Mouse (Mus musculus) heart, adult 2 months (tissue): ENCODE data around the gene Mindy3. TPM values are rescaled to one million over a fixed set of nuclear protein-coding genes. Genes with fewer than 3 reads are reported as not detected.

ENCODE experiments used
- DNase-seq, 2 experiments: peaks; one replicate each; pipeline ENCODE4 v3.0.0; 2021
- H3K27ac ChIP-seq: fragments of 200-600 bp; 2 replicates; pipeline ENCODE4 v1.8.1; 2022
- H3K27me3 ChIP-seq: fragments of 200-500 bp; 2 replicates; pipeline ENCODE4 v1.6.1; 2012; ENCODE audit warnings: mild to moderate bottlenecking, low read length, inconsistent platforms, mixed read lengths; ENCODE audit not compliant: control insufficient read depth, insufficient read depth
- H3K36me3 ChIP-seq: fragments of 200-500 bp; 2 replicates; pipeline ENCODE4 v1.6.1; 2012; ENCODE audit warnings: low read length, inconsistent platforms; ENCODE audit not compliant: control insufficient read depth, insufficient read depth
- H3K4me1 ChIP-seq: fragments of 200-500 bp; 2 replicates; pipeline ENCODE4 v1.6.1; 2011; ENCODE audit warnings: low read length; ENCODE audit not compliant: control insufficient read depth, insufficient read depth
- H3K4me3 ChIP-seq: fragments of 200-600 bp; 2 replicates; pipeline ENCODE4 v1.8.1; 2022
- H3K79me2 ChIP-seq: fragments of 200-500 bp; replicated peaks from 2 replicates; pipeline ENCODE4 v1.6.1; 2012; ENCODE audit warnings: mild to moderate bottlenecking, inconsistent platforms, low read length, moderate library complexity, mixed read lengths; ENCODE audit not compliant: control insufficient read depth, insufficient read depth
- H3K9ac ChIP-seq: fragments of 200-500 bp; 2 replicates; pipeline ENCODE4 v1.6.1; 2012; ENCODE audit warnings: low read depth, mild to moderate bottlenecking, control low read depth, inconsistent platforms, low read length, mixed read lengths
- CTCF ChIP-seq: fragments of 200-600 bp; IDR thresholded peaks from 2 replicates; pipeline ENCODE4 v1.8.1; 2022; ENCODE audit warnings: antibody characterized with exemption, mild to moderate bottlenecking, moderate library complexity
- EP300 ChIP-seq: fragments of 200-500 bp; IDR thresholded peaks from 2 replicates; pipeline ENCODE4 v1.6.1; 2011; ENCODE audit warnings: low read depth, low read length, control low read depth; ENCODE audit not compliant: insufficient read depth
- POLR2A ChIP-seq: fragments of 200-500 bp; IDR thresholded peaks from 2 replicates; pipeline ENCODE4 v1.6.1; 2011; ENCODE audit warnings: mild to moderate bottlenecking, low read depth, low read length, control low read depth; ENCODE audit not compliant: insufficient read depth
- WGBS: fragments of 180-500 bp; shearing (Covaris S2); methylation state at CpG from one replicate; pipeline ENCODE4 v1.1.7; 2018; 5-methylcytosine and 5-hydroxymethylcytosine counted together
- intact Hi-C: fragments of 180-260 bp; cut with DNase I; formaldehyde crosslinking; loops from one replicate; pipeline ENCODE4 v1.15.1; 2025
- polyA plus RNA-seq: library from polyadenylated mRNA; depleted of rRNA; stranded (reverse); fragments of >200 nt; gene quantifications from 2 replicates; pipeline ENCODE4 v1.2.3, GENCODE M21; 2012
- total RNA-seq, 2 experiments: library from RNA; stranded (reverse); gene quantifications; 2 replicates each; pipeline ENCODE4 v1.2.3; 2021

Mindy3 gene
- total and polyA plus RNA-seq, 3 experiments, result 15.4 to 17.0 (median 16.4) TPM

GRCm38 (mm10) chr2:12411129-12411528 lies 8.1 kb downstream of the Mindy3 start:
- 43% methylated on average over 2 of the region's 2 CpGs for WGBS
- intact Hi-C loops, result no loop called here
- Histone ChIP-seq H3K4me3 (no peak overlapping the region), H3K36me3 (peaks cover 3% of the 10 kb centered on the region; the same call in 1 of the 2 replicates), H3K79me2 (no peaks in the 10 kb centered on the region), H3K27ac (no peak overlapping the region), H3K4me1 (no peaks in the 10 kb centered on the region), H3K9ac (no peak overlapping the region), H3K27me3 (no peaks in the 10 kb centered on the region)
- TF ChIP-seq POLR2A, result no peak
- TF ChIP-seq CTCF, result no peak
- no peak for TF ChIP-seq EP300
- DNase-seq, result no peak

- intact Hi-C loops, result no loop called here
- no peak for DNase-seq
- no peak overlapping the region for H3K4me3 ChIP-seq
- no peak overlapping the region for H3K9ac ChIP-seq
- H3K27ac ChIP-seq, result no peak overlapping the region
- H3K79me2 ChIP-seq, result no peaks in the 10 kb centered on the region
- no peaks in the 10 kb centered on the region for H3K4me1 ChIP-seq
- no peaks in the 10 kb centered on the region for H3K27me3 ChIP-seq
- 76% methylated on average over 2 of the region's 2 CpGs for WGBS
- TF ChIP-seq CTCF (no peak), POLR2A (no peak), EP300 (no peak)
- peaks cover 3% of the 10 kb centered on the region; the same call in 1 of the 2 replicates for H3K36me3 ChIP-seq
These were observed 12.5 kb downstream of the Mindy3 start for GRCm38 (mm10) chr2:12406737-12407136.

GRCm38 (mm10) chr2:12402469-12402868 lies 16.8 kb downstream of the Mindy3 start:
- Histone ChIP-seq H3K9ac (no peak overlapping the region), H3K4me1 (no peaks in the 10 kb centered on the region), H3K27me3 (no peaks in the 10 kb centered on the region), H3K79me2 (no peaks in the 10 kb centered on the region), H3K4me3 (no peak overlapping the region), H3K27ac (no peak overlapping the region), H3K36me3 (no peaks in the 10 kb centered on the region)
- DNase-seq, result no peak
- intact Hi-C loops, result no loop called here
- TF ChIP-seq POLR2A (no peak), EP300 (no peak), CTCF (no peak)
- 73% methylated on average over 3 of the region's 3 CpGs for WGBS

GRCm38 (mm10) chr2:12401137-12401536 lies 18.1 kb downstream of the Mindy3 start:
- 98% methylated on average over 1 of the region's 1 CpGs for WGBS
- no peak overlapping the region for H3K27ac ChIP-seq
- H3K36me3 ChIP-seq, result no peaks in the 10 kb centered on the region
- intact Hi-C loops, result no loop called here
- no peaks in the 10 kb centered on the region for H3K79me2 ChIP-seq
- no peaks in the 10 kb centered on the region for H3K27me3 ChIP-seq
- H3K4me3 ChIP-seq, result no peak overlapping the region
- no peak for DNase-seq
- no peaks in the 10 kb centered on the region for H3K4me1 ChIP-seq
- TF ChIP-seq POLR2A, result no peak
- no peak for TF ChIP-seq CTCF
- no peak for TF ChIP-seq EP300
- H3K9ac ChIP-seq, result no peak overlapping the region

- Histone ChIP-seq H3K9ac (no peak overlapping the region), H3K79me2 (no peaks in the 10 kb centered on the region), H3K4me1 (no peaks in the 10 kb centered on the region), H3K27me3 (no peaks in the 10 kb centered on the region), H3K4me3 (no peak overlapping the region), H3K36me3 (no peaks in the 10 kb centered on the region), H3K27ac (no peak overlapping the region)
- WGBS, result 43% methylated on average over 1 of the region's 1 CpGs
- DNase-seq, result no peak
- intact Hi-C loops, result loop anchor here (1.0 to 5.0 kb wide), 3 partner anchors 87 to 387 kb away; partner anchors contain the start of gene Itga8
- TF ChIP-seq POLR2A (no peak), CTCF (peak; percentile 94)
These were observed 30.2 kb downstream of the Mindy3 start for GRCm38 (mm10) chr2:12389028-12389427.

- no peak for DNase-seq
- no peaks in the 10 kb centered on the region for H3K79me2 ChIP-seq
- TF ChIP-seq POLR2A (no peak), CTCF (no peak)
- H3K27me3 ChIP-seq, result no peaks in the 10 kb centered on the region
- WGBS, result 97% methylated on average over 4 of the region's 4 CpGs
- intact Hi-C loops, result loop anchor here (1.0 to 5.0 kb wide), 3 partner anchors 86 to 336 kb away; partner anchors contain the start of gene Itga8
- no peaks in the 10 kb centered on the region for H3K4me1 ChIP-seq
- no peak overlapping the region for H3K27ac ChIP-seq
- H3K36me3 ChIP-seq, result no peaks in the 10 kb centered on the region
- no peak overlapping the region for H3K4me3 ChIP-seq
- H3K9ac ChIP-seq, result no peak overlapping the region
These were observed 30.7 kb downstream of the Mindy3 start for GRCm38 (mm10) chr2:12388569-12388968.

- H3K9ac ChIP-seq, result no peak overlapping the region
- no peaks in the 10 kb centered on the region for H3K79me2 ChIP-seq
- intact Hi-C loops, result no loop called here
- TF ChIP-seq CTCF, result no peak
- TF ChIP-seq EP300, result no peak
- no peak for TF ChIP-seq POLR2A
- no peak overlapping the region for H3K27ac ChIP-seq
- DNase-seq, result no peak
- peaks cover 7% of the 10 kb centered on the region for H3K36me3 ChIP-seq
- no peaks in the 10 kb centered on the region for H3K27me3 ChIP-seq
- WGBS, result 91% methylated on average over 1 of the region's 1 CpGs
- no peak overlapping the region for H3K4me3 ChIP-seq
- H3K4me1 ChIP-seq, result peaks cover 2% of the 10 kb centered on the region; the same call in 1 of the 2 replicates
These were observed 34.9 kb downstream of the Mindy3 start for GRCm38 (mm10) chr2:12384389-12384788.
